Mouse (Mus musculus) bone marrow macrophage, adult 2 months (primary cell): Measurements from ENCODE around the gene P2rx4.

Experiments used
- CTCF ChIP-seq: IDR thresholded peaks from 2 replicates; pipeline ENCODE4 v1.5.1; 2012; ENCODE audit warnings: low read depth, mild to moderate bottlenecking, low read length, moderate library complexity
- POLR2A ChIP-seq: IDR thresholded peaks from 2 replicates; pipeline ENCODE4 v1.6.1; 2012; ENCODE audit warnings: mild to moderate bottlenecking, low read depth, low read length, borderline replicate concordance

GRCm38 (mm10) chr5:122755620-122756019 is 48.3 kb downstream of the P2rx4 start:
- TF ChIP-seq POLR2A, result no peak
- no peak for TF ChIP-seq CTCF
